Mouse (Mus musculus): ENCODE results near the gene Chrng. TPM values are rescaled to one million over a fixed set of nuclear protein-coding genes. Genes with fewer than 3 reads are reported as not detected.

Gene Chrng
- total RNA-seq, 1 experiment, result 0.13 TPM

DNA sequence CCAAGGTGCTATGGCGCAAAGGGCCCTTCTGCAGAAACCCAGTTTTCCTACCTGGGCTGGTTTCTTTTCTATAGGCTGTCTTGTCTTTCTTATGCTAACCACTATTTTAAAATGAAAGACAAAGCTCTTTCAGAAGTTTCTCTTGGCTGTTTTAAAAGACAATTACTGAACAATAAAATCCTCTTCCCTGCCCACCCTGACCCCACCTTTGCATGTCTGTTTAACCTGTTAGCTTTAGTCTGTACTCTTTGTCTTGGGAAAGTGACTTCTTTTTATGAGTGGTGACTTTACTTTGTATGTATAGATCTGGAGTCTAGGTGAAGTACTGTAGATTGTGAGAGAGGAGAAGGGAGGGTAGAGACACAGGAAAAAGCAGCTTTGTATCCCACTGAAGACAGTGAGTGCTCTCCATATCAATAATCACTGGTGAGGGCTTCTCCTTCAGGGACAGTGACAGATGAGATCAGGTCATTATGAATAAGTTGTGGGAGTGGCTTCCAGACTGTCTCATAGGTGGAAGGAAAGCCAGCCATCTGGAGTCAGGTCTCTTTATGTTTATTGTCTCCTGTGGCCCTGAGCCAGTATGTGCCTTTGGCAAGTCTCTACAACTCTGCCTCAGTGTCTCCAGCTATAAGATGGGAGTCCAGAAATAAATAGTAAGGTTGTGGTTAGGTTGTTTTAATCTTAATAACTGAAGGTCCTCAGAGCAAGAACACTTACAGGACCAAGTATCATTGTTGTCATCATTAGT is 22.1 kb downstream of the Chrng start:
- Histone ChIP-seq H3K4me1 (ENCODE audit: control insufficient read depth in 2 of 2, insufficient read depth in 2 of 2, low read length in 2 of 2, poor library complexity in 1 of 2) (peaks cover 39 to 40% of the 10 kb centered on the region in 2 experiments), H3K27ac (ENCODE audit: insufficient read depth, low read depth, low read length, poor library complexity, severe bottlenecking) (peak overlapping the region; percentile 98), H3K9me3 (ENCODE audit: control insufficient read depth, insufficient read depth, low read depth, low read length) (no peaks in the 10 kb centered on the region), H3K4me3 (ENCODE audit: insufficient read depth in 1 of 2, low read depth in 1 of 2, low read length in 2 of 2, poor library complexity in 1 of 2, severe bottlenecking in 1 of 2) (peak overlapping the region; percentile 15 to 51), H3K9ac (ENCODE audit: insufficient read depth, low read depth, low read length, poor library complexity, severe bottlenecking) (peak overlapping the region; percentile 3; the same call in 1 of the 2 replicates), H3K36me3 (ENCODE audit: control insufficient read depth, insufficient read depth, low read length, poor library complexity, severe bottlenecking) (peaks cover 47% of the 10 kb centered on the region)
- in situ Hi-C loops (cut with MboI; ENCODE audit: low sequenced_read_pairs in 2 of 2, unreplicated experiment in 2 of 2), result no loop called here
- TF ChIP-seq CHD2 (IDR thresholded peaks at IDR 0.05; ENCODE audit: low read depth, low read length) (peak; percentile 61), HCFC1 (IDR thresholded peaks at IDR 0.05; ENCODE audit: borderline replicate concordance, insufficient read depth, low read length) (no peak), ZNF384 (IDR thresholded peaks at IDR 0.05; ENCODE audit: low read depth, low read length) (no peak)
- DNase-seq (ENCODE audit: low read depth, low spot score), result peak; percentile 73

DNA sequence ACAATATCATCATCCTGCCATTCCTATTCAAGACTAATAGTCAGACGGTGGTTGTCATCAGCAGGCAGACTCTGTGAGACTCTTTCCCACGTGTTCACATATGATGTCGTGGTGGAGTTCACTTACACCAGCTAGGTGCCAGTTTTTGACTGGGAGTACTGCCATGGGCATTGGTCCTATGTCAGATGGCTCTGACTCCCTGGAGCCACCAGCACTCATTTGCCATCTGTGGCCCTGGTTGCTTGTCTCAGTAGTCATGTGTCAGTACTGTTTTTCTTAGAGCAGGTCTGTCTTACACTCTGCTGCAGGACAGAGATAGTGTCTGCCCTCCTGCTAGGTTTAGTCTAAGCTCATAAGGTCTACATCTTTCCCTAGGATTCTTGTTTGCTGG is 22.7 kb downstream of the Chrng start:
- no peaks in the 10 kb centered on the region for H3K9me3 ChIP-seq (ENCODE audit: control insufficient read depth, insufficient read depth, low read depth, low read length)
- H3K36me3 ChIP-seq (ENCODE audit: control insufficient read depth, insufficient read depth, low read length, poor library complexity, severe bottlenecking), result peaks cover 51% of the 10 kb centered on the region
- TF ChIP-seq ZC3H11A (IDR thresholded peaks at IDR 0.05; ENCODE audit: borderline replicate concordance, low read depth, low read length) (no peak), ZNF384 (IDR thresholded peaks at IDR 0.05; ENCODE audit: low read depth, low read length) (no peak), MAFK (IDR thresholded peaks at IDR 0.05; ENCODE audit: insufficient read depth, low read depth, low read length) (no peak)
- H3K4me3 ChIP-seq (ENCODE audit: insufficient read depth in 1 of 2, low read depth in 1 of 2, low read length in 2 of 2, poor library complexity in 1 of 2, severe bottlenecking in 1 of 2), result no peak overlapping the region
- no peak for DNase-seq (ENCODE audit: low read depth, low spot score)
- H3K9ac ChIP-seq (ENCODE audit: insufficient read depth, low read depth, low read length, poor library complexity, severe bottlenecking), result peak overlapping the region; percentile 3; the same call in 1 of the 2 replicates
- in situ Hi-C loops (cut with MboI; ENCODE audit: low sequenced_read_pairs in 2 of 2, unreplicated experiment in 2 of 2), result no loop called here
- peaks cover 43% of the 10 kb centered on the region in 2 experiments for H3K4me1 ChIP-seq (ENCODE audit: control insufficient read depth in 2 of 2, insufficient read depth in 2 of 2, low read length in 2 of 2, poor library complexity in 1 of 2)
- peak overlapping the region; percentile 94 for H3K27ac ChIP-seq (ENCODE audit: insufficient read depth, low read depth, low read length, poor library complexity, severe bottlenecking)

DNA sequence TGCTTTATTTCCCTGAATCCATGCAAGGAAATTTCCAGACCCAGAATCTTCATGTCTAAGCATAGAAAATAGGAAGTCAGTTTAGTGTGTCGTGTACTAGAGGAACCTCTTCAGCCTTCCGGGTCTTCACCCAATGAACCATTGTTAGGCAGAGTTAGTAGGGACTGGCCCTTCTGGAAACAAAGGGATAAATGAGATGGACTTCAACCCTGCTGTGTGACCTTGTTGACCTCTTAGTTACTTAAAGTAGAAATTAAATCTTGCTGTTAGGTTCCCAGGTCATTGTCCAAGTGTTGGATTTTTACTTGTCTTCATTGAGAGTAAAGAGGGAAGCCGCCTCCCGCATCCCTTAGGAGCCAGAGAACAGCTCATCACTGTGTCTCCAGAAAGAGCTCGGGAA is 26.1 kb downstream of the Chrng start:
- Histone ChIP-seq H3K9ac (ENCODE audit: insufficient read depth, low read depth, low read length, poor library complexity, severe bottlenecking) (no peak overlapping the region), H3K27ac (ENCODE audit: insufficient read depth, low read depth, low read length, poor library complexity, severe bottlenecking) (peak overlapping the region; percentile 84), H3K4me3 (ENCODE audit: insufficient read depth in 1 of 2, low read depth in 1 of 2, low read length in 2 of 2, poor library complexity in 1 of 2, severe bottlenecking in 1 of 2) (no peak overlapping the region), H3K4me1 (ENCODE audit: control insufficient read depth in 2 of 2, insufficient read depth in 2 of 2, low read length in 2 of 2, poor library complexity in 1 of 2) (peaks cover 33 to 63% of the 10 kb centered on the region in 2 experiments), H3K36me3 (ENCODE audit: control insufficient read depth, insufficient read depth, low read length, poor library complexity, severe bottlenecking) (peaks cover 45% of the 10 kb centered on the region), H3K9me3 (ENCODE audit: control insufficient read depth, insufficient read depth, low read depth, low read length) (no peaks in the 10 kb centered on the region)
- no peak for TF ChIP-seq ZC3H11A (IDR thresholded peaks at IDR 0.05; ENCODE audit: borderline replicate concordance, low read depth, low read length)
- TF ChIP-seq CHD2 (IDR thresholded peaks at IDR 0.05; ENCODE audit: low read depth, low read length), result peak; percentile 29; the same call in 1 of the 2 replicates
- in situ Hi-C loops (cut with MboI; ENCODE audit: low sequenced_read_pairs in 2 of 2, unreplicated experiment in 2 of 2), result no loop called here
- DNase-seq (ENCODE audit: low read depth, low spot score), result no peak

DNA sequence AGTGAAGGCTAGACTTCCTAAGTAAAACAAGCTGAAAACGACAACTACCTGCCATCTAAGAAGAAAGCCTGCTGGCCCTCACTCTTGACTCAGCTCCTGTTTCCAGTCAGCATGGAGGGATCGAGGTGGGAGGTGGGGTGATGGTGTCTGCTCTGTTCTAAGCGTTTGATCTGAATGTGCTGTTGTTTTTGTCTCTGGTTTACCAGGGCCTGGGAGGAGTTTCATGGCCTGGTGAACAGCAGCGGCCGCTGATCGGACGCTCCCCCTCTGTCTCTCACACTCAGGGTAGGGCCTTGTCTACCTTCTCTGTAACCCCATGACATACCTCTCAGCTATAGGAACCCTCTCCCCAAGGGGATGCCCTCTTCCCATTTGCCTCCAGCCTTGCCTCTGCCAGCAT is 27.7 kb downstream of the Chrng start:
- Histone ChIP-seq H3K4me1 (ENCODE audit: control insufficient read depth in 2 of 2, insufficient read depth in 2 of 2, low read length in 2 of 2, poor library complexity in 1 of 2) (peaks cover 28 to 66% of the 10 kb centered on the region in 2 experiments), H3K9me3 (ENCODE audit: control insufficient read depth, insufficient read depth, low read depth, low read length) (no peaks in the 10 kb centered on the region), H3K9ac (ENCODE audit: insufficient read depth, low read depth, low read length, poor library complexity, severe bottlenecking) (peak overlapping the region; percentile 61), H3K4me3 (ENCODE audit: insufficient read depth in 1 of 2, low read depth in 1 of 2, low read length in 2 of 2, poor library complexity in 1 of 2, severe bottlenecking in 1 of 2) (peak overlapping the region in 1 of 2 experiments; percentile 13; a peak in 1 of 4 replicates), H3K36me3 (ENCODE audit: control insufficient read depth, insufficient read depth, low read length, poor library complexity, severe bottlenecking) (peaks cover 41% of the 10 kb centered on the region), H3K27ac (ENCODE audit: insufficient read depth, low read depth, low read length, poor library complexity, severe bottlenecking) (peak overlapping the region; percentile 61; the same call in 1 of the 2 replicates)
- DNase-seq (ENCODE audit: low read depth, low spot score), result no peak
- TF ChIP-seq MAFK (IDR thresholded peaks at IDR 0.05; ENCODE audit: insufficient read depth, low read depth, low read length), result no peak
- TF ChIP-seq ZNF384 (IDR thresholded peaks at IDR 0.05; ENCODE audit: low read depth, low read length), result no peak
- TF ChIP-seq CHD2 (IDR thresholded peaks at IDR 0.05; ENCODE audit: low read depth, low read length), result no peak
- TF ChIP-seq HCFC1 (IDR thresholded peaks at IDR 0.05; ENCODE audit: borderline replicate concordance, insufficient read depth, low read length), result no peak
- no peak for TF ChIP-seq ZC3H11A (IDR thresholded peaks at IDR 0.05; ENCODE audit: borderline replicate concordance, low read depth, low read length)
- in situ Hi-C loops (cut with MboI; ENCODE audit: low sequenced_read_pairs in 2 of 2, unreplicated experiment in 2 of 2), result no loop called here

DNA sequence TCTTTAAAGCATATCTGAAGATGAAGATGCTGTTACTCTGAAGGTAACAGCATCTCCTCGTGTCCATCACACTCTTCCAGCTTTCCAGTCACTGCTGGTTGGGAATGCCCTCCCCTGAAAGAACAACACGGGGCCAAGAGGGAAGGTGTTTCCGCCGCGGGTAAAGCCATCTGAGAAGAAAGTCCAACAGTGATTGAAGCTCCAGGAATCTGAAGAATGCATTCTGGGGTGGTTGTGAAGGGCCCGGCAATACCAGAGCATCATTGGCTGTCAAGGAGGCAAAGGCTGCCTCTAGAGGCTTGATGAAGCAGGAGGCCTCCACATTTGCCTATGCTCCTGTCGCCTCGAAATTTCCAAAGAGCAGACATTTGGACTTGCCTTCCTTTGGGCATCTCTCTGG is 34.6 kb downstream of the Chrng start:
- Histone ChIP-seq H3K4me3 (ENCODE audit: insufficient read depth in 1 of 2, low read depth in 1 of 2, low read length in 2 of 2, poor library complexity in 1 of 2, severe bottlenecking in 1 of 2) (no peak overlapping the region), H3K27ac (ENCODE audit: insufficient read depth, low read depth, low read length, poor library complexity, severe bottlenecking) (no peak overlapping the region), H3K9ac (ENCODE audit: insufficient read depth, low read depth, low read length, poor library complexity, severe bottlenecking) (0 out of 2 replicates have a peak overlapping the region, but pooled peaks have one; percentile 14), H3K4me1 (ENCODE audit: control insufficient read depth in 2 of 2, insufficient read depth in 2 of 2, low read length in 2 of 2, poor library complexity in 1 of 2) (peaks cover 3 to 20% of the 10 kb centered on the region in 2 experiments; a peak in 3 of 4 replicates), H3K9me3 (ENCODE audit: control insufficient read depth, insufficient read depth, low read depth, low read length) (no peaks in the 10 kb centered on the region), H3K36me3 (ENCODE audit: control insufficient read depth, insufficient read depth, low read length, poor library complexity, severe bottlenecking) (peaks cover 20% of the 10 kb centered on the region)
- TF ChIP-seq HCFC1 (IDR thresholded peaks at IDR 0.05; ENCODE audit: borderline replicate concordance, insufficient read depth, low read length), result no peak
- TF ChIP-seq MAFK (IDR thresholded peaks at IDR 0.05; ENCODE audit: insufficient read depth, low read depth, low read length), result no peak
- TF ChIP-seq CHD2 (IDR thresholded peaks at IDR 0.05; ENCODE audit: low read depth, low read length), result no peak
- no peak for TF ChIP-seq ZNF384 (IDR thresholded peaks at IDR 0.05; ENCODE audit: low read depth, low read length)
- no peak for TF ChIP-seq ZC3H11A (IDR thresholded peaks at IDR 0.05; ENCODE audit: borderline replicate concordance, low read depth, low read length)
- in situ Hi-C loops (cut with MboI; ENCODE audit: low sequenced_read_pairs in 2 of 2, unreplicated experiment in 2 of 2), result no loop called here
- no peak for DNase-seq (ENCODE audit: low read depth, low spot score)

Data from ES-E14 (cell line).